10 mouse cellular contexts compared by ENCODE assay signal in the genomic region with DNA sequence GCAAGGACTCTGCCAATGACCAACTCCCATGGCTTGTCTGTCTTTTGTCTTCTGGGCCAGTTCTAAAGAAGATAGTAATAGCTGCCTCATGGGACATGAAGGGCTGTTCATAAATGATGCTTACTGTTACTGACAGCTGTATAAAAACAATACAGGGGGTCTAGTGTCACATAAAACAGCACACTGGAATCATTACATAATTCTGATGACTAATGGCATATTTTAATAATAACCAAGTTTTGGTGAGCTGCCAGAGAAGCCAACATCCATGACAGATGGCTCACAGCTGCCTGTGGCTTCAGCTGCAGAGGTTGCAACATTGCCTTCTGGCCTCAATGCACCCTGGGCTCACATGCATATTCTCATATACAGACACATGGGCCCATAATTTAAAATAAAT. TPM values are rescaled to one million over a fixed set of nuclear protein-coding genes. Genes with fewer than 3 reads are reported as not detected.
DNase-seq lines count a peak whose midpoint lies in the region; ATAC-seq and TF ChIP-seq lines count a peak whose summit lies in the region.
"Had no signal": no experiment of that assay in that cellular context is flagged by ENCODE, and none has a peak within 500 bp of the region (broad histone marks: within the 10 kb centered on the region; RNA-seq: fewer than 3 reads in every experiment).

No protein-coding gene starts in this region.

- H3K36me3 ChIP-seq in midbrain, embryonic 14.5 days (ENCODE audit: control insufficient read depth, insufficient read depth, low read length) = no peaks in the 10 kb centered on the region; the same call in 1 of the 2 replicates
- peaks cover 4% of the 10 kb centered on the region for H3K36me3 ChIP-seq in midbrain, embryonic 13.5 days
- H3K36me3 ChIP-seq: neural tube, embryonic 13.5 days had no signal

- peaks cover 3% of the 10 kb centered on the region; the same call in 1 of the 2 replicates for H3K4me1 ChIP-seq in midbrain, embryonic 14.5 days (ENCODE audit: control insufficient read depth, insufficient read depth, low read length)
- peaks cover 15% of the 10 kb centered on the region for H3K4me1 ChIP-seq in midbrain, embryonic 13.5 days (replicated peaks)
- peaks cover 17% of the 10 kb centered on the region for H3K4me1 ChIP-seq in embryonic fibroblast, embryonic 13.5 days (ENCODE audit: control insufficient read depth, insufficient read depth, low read length)

- no peaks in the 10 kb centered on the region for H3K27me3 ChIP-seq in midbrain, embryonic 14.5 days (ENCODE audit: control insufficient read depth, insufficient read depth, low read length)
- H3K27me3 ChIP-seq in midbrain, embryonic 13.5 days = no peaks in the 10 kb centered on the region
- H3K27me3 ChIP-seq: neural tube, embryonic 13.5 days had no signal

- no peak for ATAC-seq in midbrain, embryonic 14.5 days (ENCODE audit: low FRiP score, low TSS enrichment)
- no peak for ATAC-seq in midbrain, embryonic 13.5 days

- TF ChIP-seq POLR2A in embryonic fibroblast, embryonic 13.5 days (IDR thresholded peaks at IDR 0.05; ENCODE audit: low read depth, low read length) = no peak

- H3K4me3 ChIP-seq in midbrain, embryonic 14.5 days (replicated peaks; ENCODE audit: low read depth, low read length) = no peak overlapping the region
- no peak overlapping the region for H3K4me3 ChIP-seq in midbrain, embryonic 13.5 days (replicated peaks)
- H3K4me3 ChIP-seq in embryonic fibroblast, embryonic 13.5 days (ENCODE audit: insufficient read depth, low read length) = no peak overlapping the region
- H3K4me3 ChIP-seq: neural tube, embryonic 13.5 days had no signal

- TF ChIP-seq CTCF in embryonic fibroblast, embryonic 13.5 days (IDR thresholded peaks at IDR 0.05; ENCODE audit: borderline replicate concordance, insufficient read depth, low read length) = no peak

- peak; percentile 44 for DNase-seq in midbrain, embryonic 14.5 days
- peak; percentile 64 for DNase-seq in heart, postnatal 4 days
- DNase-seq in retina, postnatal 1 day = peak; percentile 50
- no peak for DNase-seq in cerebellum, postnatal 14 days
- no peak for DNase-seq in spleen, adult 12 weeks (ENCODE audit: low spot score)

- no peak overlapping the region for H3K4me2 ChIP-seq in midbrain, embryonic 14.5 days (ENCODE audit: low read length)
- no peak overlapping the region for H3K4me2 ChIP-seq in midbrain, embryonic 13.5 days (replicated peaks)
- H3K4me2 ChIP-seq: neural tube, embryonic 13.5 days had no signal

- no peak overlapping the region for H3K27ac ChIP-seq in midbrain, embryonic 14.5 days (replicated peaks; ENCODE audit: low read depth, low read length)
- no peak overlapping the region for H3K27ac ChIP-seq in midbrain, embryonic 13.5 days
- peak overlapping the region; percentile 57 for H3K27ac ChIP-seq in embryonic fibroblast, embryonic 13.5 days (ENCODE audit: insufficient read depth, low read length)
- H3K27ac ChIP-seq: liver, embryonic 14.5 days; neural tube, embryonic 13.5 days had no signal

- no peak overlapping the region for H3K9ac ChIP-seq in midbrain, embryonic 14.5 days (replicated peaks; ENCODE audit: low read length)
- no peak overlapping the region for H3K9ac ChIP-seq in midbrain, embryonic 13.5 days (replicated peaks)
- H3K9ac ChIP-seq: liver, embryonic 14.5 days; neural tube, embryonic 13.5 days had no signal

- H3K9me3 ChIP-seq in midbrain, embryonic 14.5 days (ENCODE audit: control insufficient read depth, low read length) = no peaks in the 10 kb centered on the region
- H3K9me3 ChIP-seq in midbrain, embryonic 13.5 days = peaks cover 3% of the 10 kb centered on the region; the same call in 1 of the 2 replicates
- H3K9me3 ChIP-seq: neural tube, embryonic 13.5 days had no signal

RNA-seq across cellular contexts. Expression of a gene that starts 56.7 kb away (rescaled TPM):
- polyA plus RNA-seq in midbrain, embryonic 14.5 days (2014; fragmentation: Nextera tagmentation; extraction: Ambion mirVana) = 31.3 and 33.6 TPM in 2 replicates
- polyA plus RNA-seq in midbrain, embryonic 13.5 days (2015; fragmentation: Nextera tagmentation; extraction: Ambion mirVana) = 31.1 and 31.5 TPM in 2 replicates
- polyA plus RNA-seq in embryonic fibroblast, embryonic 13.5 days (2011; ENCODE audit: insufficient read length, low read depth, missing spikeins) = 12.8 and 15.9 TPM in 2 replicates
- 1 to 10 TPM; 7.2 to 8.2 TPM for total RNA-seq in heart, postnatal 4 days (2021)
- total RNA-seq: hematopoietic stem cell, adult 5-6 weeks had no signal

Comparison
In these comparisons a context has a peak if more than half of its experiments do, and no peak if none do; other contexts are left out.
1. DNase-seq: peak in midbrain, embryonic 14.5 days (single experiment), heart, postnatal 4 days (single experiment) and retina, postnatal 1 day (single experiment); none in cerebellum, postnatal 14 days (0 of 2) and spleen, adult 12 weeks (single experiment).